Mouse (Mus musculus) gastrocnemius, postnatal 10 days (tissue): ENCODE data around the gene Cacna1d. TPM values are rescaled to one million over a fixed set of nuclear protein-coding genes. Genes with fewer than 3 reads are reported as not detected.

Experiments used
- DNase-seq: peaks from one replicate; pipeline ENCODE4 v3.0.0; 2021; ENCODE audit warnings: mixed read lengths
- total RNA-seq, 2 experiments: library from RNA; stranded (reverse); gene quantifications; 2 replicates each; pipeline ENCODE4 v1.2.3; 2021

The Cacna1d gene
- total RNA-seq, 2 experiments from 2014 or later = 1.2 to 1.4 TPM

DNA sequence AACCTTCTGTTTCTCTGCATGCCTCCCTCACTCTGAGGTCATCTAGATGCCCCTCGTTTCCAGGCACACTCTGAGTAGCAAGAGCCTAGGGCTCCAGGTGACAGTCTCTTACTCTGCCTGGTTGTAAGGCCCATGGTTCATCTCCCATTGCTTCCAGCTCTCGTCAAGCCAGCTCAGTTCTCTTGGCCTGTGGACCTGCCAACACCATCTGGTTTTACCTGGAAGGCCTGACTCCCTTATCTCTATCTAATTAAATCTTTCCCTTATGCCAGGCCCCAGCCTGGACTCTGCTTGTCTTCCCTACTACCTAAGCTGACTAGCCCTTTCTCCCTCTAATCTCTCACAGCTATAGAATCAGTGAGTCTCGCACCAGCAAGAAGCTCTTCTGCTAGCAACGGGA, 124.2 kb downstream of the Cacna1d start:
- DNase-seq = no peak

DNA sequence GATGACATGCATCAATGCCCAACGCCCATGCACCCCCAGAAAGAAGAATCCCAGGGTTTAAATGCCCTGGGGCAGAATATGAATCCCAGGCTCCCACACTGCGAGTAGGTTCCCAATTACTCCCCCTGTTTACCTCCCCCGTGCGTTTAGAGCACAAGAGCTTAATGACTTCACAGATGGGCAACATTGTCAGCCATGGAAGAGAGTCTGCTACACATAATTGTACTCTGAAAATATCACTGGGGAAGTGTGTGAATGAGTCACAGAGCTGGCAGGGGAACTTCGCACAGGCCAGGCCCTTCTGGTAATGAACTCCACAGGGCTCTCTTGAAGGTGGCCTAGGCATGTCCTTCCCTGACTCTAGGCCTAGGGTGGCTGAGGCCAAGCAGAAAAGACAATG, 125.4 kb downstream of the Cacna1d start:
- DNase-seq = no peak

GRCm38 (mm10) chr14:30363487-30364167, 127.6 kb downstream of the Cacna1d start:
- no peak for DNase-seq

DNA sequence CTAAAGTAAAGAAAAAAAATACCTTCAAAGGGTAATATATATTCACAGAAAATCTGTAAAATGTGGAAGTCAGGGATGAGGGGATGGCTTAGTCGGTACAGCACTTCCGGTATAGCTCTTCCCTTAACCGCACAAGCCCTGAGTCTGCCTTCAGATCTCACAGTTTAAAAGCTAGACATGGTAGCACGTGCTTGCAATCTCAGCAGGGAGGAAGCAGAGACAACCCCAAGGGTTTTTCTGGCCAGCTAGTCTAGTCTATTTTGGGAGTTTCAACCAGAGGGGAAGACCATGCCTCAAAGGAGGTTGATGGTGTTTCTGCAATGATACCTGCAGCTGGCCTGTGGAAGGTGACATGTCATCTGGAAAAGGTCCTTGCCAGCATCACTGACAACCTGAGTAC, 128.9 kb downstream of the Cacna1d start:
- DNase-seq = no peak

- DNase-seq = no peak
Measured at GRCm38 (mm10) chr14:30360478-30360877, 130.8 kb downstream of the Cacna1d start.

GRCm38 (mm10) chr14:30360004-30360403, 131.3 kb downstream of the Cacna1d start:
- DNase-seq = no peak

DNA sequence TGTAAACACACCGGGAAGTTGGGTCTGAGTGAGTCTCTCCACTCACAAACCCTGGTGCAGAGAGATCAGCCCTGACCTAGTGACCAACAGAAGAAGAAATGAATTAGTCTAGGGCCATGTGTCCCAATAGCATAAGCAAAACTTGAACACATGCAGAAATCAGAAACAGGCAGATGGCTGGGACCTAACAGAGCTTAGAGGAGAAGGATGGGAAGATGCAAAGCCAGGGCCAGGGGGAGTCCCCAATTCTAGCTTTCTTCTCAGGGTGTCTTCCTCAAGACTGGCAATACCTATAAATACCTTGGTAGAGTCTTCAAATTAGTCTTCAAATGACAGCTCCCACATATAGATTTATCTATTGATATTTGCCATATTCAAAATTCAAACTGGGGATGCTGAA, 133.2 kb downstream of the Cacna1d start:
- no peak for DNase-seq

- DNase-seq = no peak
Measured at GRCm38 (mm10) chr14:30356456-30356855, 134.8 kb downstream of the Cacna1d start.

- DNase-seq = no peak
Measured at GRCm38 (mm10) chr14:30354761-30355160, 136.5 kb downstream of the Cacna1d start.

DNA sequence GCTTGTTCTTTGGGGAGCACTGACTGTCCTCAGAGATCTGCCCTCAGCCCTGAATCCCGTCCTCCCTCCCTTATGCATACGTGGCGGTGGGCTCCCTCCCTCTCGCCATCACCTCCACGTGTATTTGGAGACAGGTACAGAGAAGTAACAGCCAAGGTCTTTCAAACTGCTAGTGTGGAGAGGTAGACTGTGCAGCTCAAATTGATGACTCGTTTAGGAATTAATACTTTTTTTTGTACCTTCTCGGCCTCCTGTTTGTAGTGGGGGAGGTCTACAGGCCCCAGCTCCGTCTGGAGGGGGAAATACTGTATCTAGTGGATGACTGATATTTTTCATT, 137.2 kb downstream of the Cacna1d start:
- DNase-seq = no peak

- peak; percentile 34 for DNase-seq
Measured at GRCm38 (mm10) chr14:30353291-30354126, 137.7 kb downstream of the Cacna1d start.

DNA sequence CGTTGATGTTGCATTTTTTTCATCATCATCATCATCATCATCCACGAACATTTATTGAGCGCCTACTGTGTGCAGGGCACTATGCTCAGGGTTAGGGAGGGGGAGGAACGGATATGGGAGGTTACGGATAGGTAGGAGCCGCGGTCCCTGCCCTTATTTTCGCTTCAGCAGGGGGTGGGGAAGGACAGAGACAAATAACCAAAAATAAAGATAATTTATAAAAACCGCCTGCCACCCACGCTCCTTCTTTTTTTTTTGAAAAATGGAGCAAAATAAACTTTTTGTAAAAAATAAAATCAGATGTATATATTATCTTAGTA, 138.3 kb downstream of the Cacna1d start:
- no peak for DNase-seq

- no peak for DNase-seq
Measured at GRCm38 (mm10) chr14:30352061-30352950, 138.9 kb downstream of the Cacna1d start.

DNA sequence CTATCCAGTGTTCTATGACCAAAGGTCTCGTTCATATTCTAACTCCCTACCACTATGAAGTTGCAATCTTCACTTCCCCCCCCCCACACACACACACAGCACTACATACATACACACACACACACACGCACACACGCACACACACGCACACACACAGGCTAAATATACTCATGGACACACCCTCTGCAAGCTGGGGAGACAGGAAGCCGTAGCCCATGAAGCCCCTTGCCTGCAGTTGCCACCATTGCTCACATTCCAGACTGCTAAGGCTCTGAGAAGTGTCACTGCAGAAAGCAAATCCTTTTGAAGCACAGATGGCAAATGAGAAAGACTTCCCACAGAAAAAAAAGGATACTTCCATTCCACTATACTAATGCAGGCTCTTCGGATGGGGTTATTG, 141.0 kb downstream of the Cacna1d start:
- no peak for DNase-seq

- no peak for DNase-seq
Measured at GRCm38 (mm10) chr14:30344948-30345865, 146.0 kb downstream of the Cacna1d start.

- DNase-seq = no peak
Measured at GRCm38 (mm10) chr14:30343740-30344139, 147.5 kb downstream of the Cacna1d start.

DNA sequence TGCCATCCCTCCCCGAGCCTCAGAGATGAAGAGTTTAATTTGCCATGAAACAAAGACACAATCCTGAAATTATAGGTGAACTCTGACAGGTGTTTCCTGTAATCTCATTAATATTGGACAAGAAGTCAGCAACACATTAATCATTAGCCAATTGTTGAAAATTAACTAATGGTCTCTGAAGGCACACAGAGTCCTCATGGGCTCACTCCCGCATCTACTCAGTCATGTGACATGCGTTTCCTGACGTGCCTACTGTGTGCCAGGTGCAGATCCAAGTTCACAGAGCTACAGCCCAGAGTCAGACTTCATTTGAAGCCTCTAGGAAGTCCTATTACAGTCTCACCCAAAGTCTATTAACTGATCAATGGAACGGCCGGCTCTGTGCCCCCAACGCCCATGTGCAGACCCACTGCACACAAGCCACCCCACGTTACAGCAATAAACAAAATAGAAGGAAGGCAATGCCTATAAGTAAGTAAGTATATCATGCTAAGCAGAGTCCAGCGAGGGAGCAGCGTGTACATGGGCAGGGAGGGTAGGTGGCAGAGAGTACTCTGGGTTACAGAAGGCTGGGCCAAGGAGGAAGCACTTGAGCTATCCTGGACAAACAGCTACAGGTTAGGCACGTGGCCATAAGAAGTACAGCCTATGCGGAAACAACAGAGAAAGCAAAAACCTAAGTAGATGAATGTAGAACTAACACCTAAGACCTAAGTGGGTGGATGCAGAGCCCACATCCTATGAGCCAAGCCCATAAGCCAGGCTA, 149.2 kb downstream of the Cacna1d start:
- no peak for DNase-seq

DNA sequence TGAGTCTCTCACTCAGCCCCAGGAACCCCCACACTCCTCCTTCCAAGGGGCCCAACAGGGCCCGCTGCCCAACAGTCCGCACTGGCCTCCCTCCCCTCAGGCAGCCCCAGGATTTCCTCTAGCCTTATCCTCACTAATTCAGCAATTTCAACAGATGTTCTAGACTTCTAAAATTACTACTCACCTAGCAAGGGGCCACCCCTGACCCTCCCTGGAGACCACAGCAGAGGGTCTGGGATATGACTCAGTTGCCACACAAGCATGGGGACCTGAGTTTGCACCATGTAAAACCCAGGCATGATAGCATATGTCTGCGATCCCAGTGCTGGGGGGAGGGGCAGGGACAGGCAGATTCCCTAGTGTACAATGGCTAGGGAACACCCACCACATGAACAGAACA, 151.1 kb downstream of the Cacna1d start:
- DNase-seq = no peak

GRCm38 (mm10) chr14:30331856-30332255, 159.4 kb downstream of the Cacna1d start:
- DNase-seq = no peak

- no peak for DNase-seq
Measured at GRCm38 (mm10) chr14:30330416-30331181, 160.7 kb downstream of the Cacna1d start.
